Mouse (Mus musculus) stomach, postnatal 0 days (tissue): ENCODE measurements around the gene Papss1. TPM values are rescaled to one million over a fixed set of nuclear protein-coding genes. Genes with fewer than 3 reads are reported as not detected.

Source experiments
- ATAC-seq: fragments of 200-750 bp; cut with Nextera tagmentation; 2 replicates; pipeline ENCODE4 v1.8.0; 2017; ENCODE audit not compliant: low FRiP score, low TSS enrichment
- DNase-seq: peaks from one replicate; pipeline ENCODE4 v3.0.0-alpha.2; 2016; ENCODE audit warnings: low spot score
- H3K27ac ChIP-seq: fragments of 300-500 bp; sonication (generic); replicated peaks from 2 replicates; pipeline ENCODE4 v1.5.1; 2014; ENCODE audit warnings: mild to moderate bottlenecking, control low read depth
- H3K27me3 ChIP-seq: fragments of 300-500 bp; sonication (generic); 2 replicates; pipeline ENCODE4 v1.6.1; 2014; ENCODE audit warnings: low read length; ENCODE audit not compliant: control insufficient read depth, insufficient read depth
- H3K36me3 ChIP-seq: fragments of 300-500 bp; sonication (generic); 2 replicates; pipeline ENCODE4 v1.6.1; 2014; ENCODE audit warnings: low read length, mixed read lengths; ENCODE audit not compliant: control insufficient read depth, insufficient read depth
- H3K4me1 ChIP-seq: fragments of 300-500 bp; sonication (generic); replicated peaks from 2 replicates; pipeline ENCODE4 v1.6.1; 2014; ENCODE audit warnings: antibody characterized with exemption; ENCODE audit not compliant: control insufficient read depth, insufficient read depth
- H3K4me2 ChIP-seq: fragments of 300-500 bp; sonication (generic); replicated peaks from 2 replicates; pipeline ENCODE4 v1.6.1; 2014; ENCODE audit warnings: low read depth, mild to moderate bottlenecking, control low read depth, moderate library complexity
- H3K4me3 ChIP-seq: fragments of 300-500 bp; sonication (generic); 2 replicates; pipeline ENCODE4 v1.5.1; 2014; ENCODE audit warnings: low read depth, low read length, control low read depth
- H3K9ac ChIP-seq: fragments of 300-500 bp; sonication (generic); 2 replicates; pipeline ENCODE4 v1.6.1; 2014; ENCODE audit warnings: mild to moderate bottlenecking, low read length, control low read depth, mixed read lengths
- H3K9me3 ChIP-seq: fragments of 300-500 bp; sonication (generic); 2 replicates; pipeline ENCODE4 v1.6.1; 2016; ENCODE audit warnings: low read length; ENCODE audit not compliant: control insufficient read depth
- CTCF ChIP-seq: IDR thresholded peaks from 2 replicates; pipeline ENCODE4 v1.5.1; 2016; ENCODE audit warnings: antibody characterized with exemption, low read depth, mild to moderate bottlenecking, moderate library complexity
- EP300 ChIP-seq: optimal IDR thresholded peaks from 2 replicates; pipeline ENCODE3; 2016; ENCODE audit warnings: antibody characterized with exemption
- WGBS: fragments of 180-500 bp; shearing (Covaris S2); extraction: QIAGEN DNeasy Blood & Tissue Kit; methylation state at CpG from one replicate; pipeline ENCODE4 v1.1.7; 2014; 5-methylcytosine and 5-hydroxymethylcytosine counted together
- polyA plus RNA-seq: library from polyadenylated mRNA; unstranded; fragments of >200 nt; fragmentation: Nextera tagmentation; extraction: Ambion mirVana; gene quantifications from 2 replicates; pipeline ENCODE4 v1.2.1, GENCODE M21; 2015

The Papss1 gene
- polyA plus RNA-seq, 1 experiment from 2014 or later: 56.6 TPM

GRCm38 (mm10) chr3:131631318-131631870, 66.8 kb downstream of the Papss1 start:
- Histone ChIP-seq H3K4me1 (no peaks in the 10 kb centered on the region), H3K4me2 (no peak overlapping the region), H3K9ac (no peak overlapping the region), H3K4me3 (no peak overlapping the region), H3K9me3 (no peaks in the 10 kb centered on the region), H3K27ac (no peak overlapping the region), H3K36me3 (peaks cover 3% of the 10 kb centered on the region; the same call in 1 of the 2 replicates), H3K27me3 (no peaks in the 10 kb centered on the region)
- ATAC-seq (no peak), DNase-seq (no peak)
- TF ChIP-seq CTCF: no peak
- TF ChIP-seq EP300: no peak
- WGBS: 88% methylated on average over 16 of the region's 16 CpGs

- Histone ChIP-seq H3K4me1 (no peaks in the 10 kb centered on the region), H3K27me3 (no peaks in the 10 kb centered on the region), H3K4me3 (no peak overlapping the region), H3K36me3 (0 out of 2 replicates have a peak, but pooled peaks cover 3% of the 10 kb centered on the region), H3K9me3 (no peaks in the 10 kb centered on the region), H3K9ac (no peak overlapping the region), H3K27ac (no peak overlapping the region), H3K4me2 (no peak overlapping the region)
- 89% methylated on average over 2 of the region's 2 CpGs for WGBS
- DNase-seq (no peak), ATAC-seq (no peak)
- TF ChIP-seq CTCF: no peak
- TF ChIP-seq EP300: no peak
These were observed 69.5 kb downstream of the Papss1 start for GRCm38 (mm10) chr3:131634091-131634490.

GRCm38 (mm10) chr3:131636126-131636525, 71.6 kb downstream of the Papss1 start:
- no peak overlapping the region for H3K4me2 ChIP-seq
- 0 out of 2 replicates have a peak, but pooled peaks cover 3% of the 10 kb centered on the region for H3K36me3 ChIP-seq
- no peak overlapping the region for H3K4me3 ChIP-seq
- H3K4me1 ChIP-seq: no peaks in the 10 kb centered on the region
- DNase-seq (no peak), ATAC-seq (peak; percentile 57; the same call in 1 of the 2 replicates)
- H3K27ac ChIP-seq: no peak overlapping the region
- H3K27me3 ChIP-seq: no peaks in the 10 kb centered on the region
- WGBS: 55% methylated on average over 5 of the region's 5 CpGs
- no peak overlapping the region for H3K9ac ChIP-seq
- H3K9me3 ChIP-seq: no peaks in the 10 kb centered on the region
- TF ChIP-seq CTCF (no peak), EP300 (no peak)

- no peak overlapping the region for H3K4me2 ChIP-seq
- WGBS: 78% methylated on average over 3 of the region's 3 CpGs
- TF ChIP-seq CTCF: no peak
- no peak for TF ChIP-seq EP300
- 0 out of 2 replicates have a peak, but pooled peaks cover 3% of the 10 kb centered on the region for H3K36me3 ChIP-seq
- H3K4me1 ChIP-seq: no peaks in the 10 kb centered on the region
- no peak overlapping the region for H3K9ac ChIP-seq
- H3K9me3 ChIP-seq: no peaks in the 10 kb centered on the region
- H3K4me3 ChIP-seq: no peak overlapping the region
- ATAC-seq (no peak), DNase-seq (no peak)
- H3K27me3 ChIP-seq: no peaks in the 10 kb centered on the region
- no peak overlapping the region for H3K27ac ChIP-seq
These were observed 72.4 kb downstream of the Papss1 start for GRCm38 (mm10) chr3:131637008-131637407.

- Histone ChIP-seq H3K27me3 (no peaks in the 10 kb centered on the region), H3K4me1 (no peaks in the 10 kb centered on the region), H3K27ac (no peak overlapping the region), H3K9ac (no peak overlapping the region), H3K9me3 (no peaks in the 10 kb centered on the region), H3K4me3 (no peak overlapping the region), H3K4me2 (no peak overlapping the region), H3K36me3 (0 out of 2 replicates have a peak, but pooled peaks cover 3% of the 10 kb centered on the region)
- ATAC-seq (no peak), DNase-seq (no peak)
- 31% methylated on average over 10 of the region's 10 CpGs for WGBS
- TF ChIP-seq CTCF (no peak), EP300 (no peak)
These were observed 73.1 kb downstream of the Papss1 start for GRCm38 (mm10) chr3:131637664-131638063.

- Histone ChIP-seq H3K36me3 (peaks cover 3% of the 10 kb centered on the region; the same call in 1 of the 2 replicates), H3K4me3 (no peak overlapping the region), H3K9me3 (no peaks in the 10 kb centered on the region), H3K9ac (no peak overlapping the region), H3K4me2 (no peak overlapping the region), H3K27me3 (no peaks in the 10 kb centered on the region), H3K4me1 (no peaks in the 10 kb centered on the region), H3K27ac (no peak overlapping the region)
- WGBS: 60% methylated on average over 7 of the region's 7 CpGs
- TF ChIP-seq CTCF (no peak), EP300 (no peak)
- DNase-seq (no peak), ATAC-seq (no peak)
These were observed 73.6 kb downstream of the Papss1 start for GRCm38 (mm10) chr3:131638216-131638615.
